Mouse (Mus musculus): ENCODE measurements around the gene Sumo2.
"Not testable (repeated sequence)": the region's sequence is repeated elsewhere in the genome, so short reads cannot be mapped to it uniquely, and the experiment has no call there.

The Sumo2 gene

DNA sequence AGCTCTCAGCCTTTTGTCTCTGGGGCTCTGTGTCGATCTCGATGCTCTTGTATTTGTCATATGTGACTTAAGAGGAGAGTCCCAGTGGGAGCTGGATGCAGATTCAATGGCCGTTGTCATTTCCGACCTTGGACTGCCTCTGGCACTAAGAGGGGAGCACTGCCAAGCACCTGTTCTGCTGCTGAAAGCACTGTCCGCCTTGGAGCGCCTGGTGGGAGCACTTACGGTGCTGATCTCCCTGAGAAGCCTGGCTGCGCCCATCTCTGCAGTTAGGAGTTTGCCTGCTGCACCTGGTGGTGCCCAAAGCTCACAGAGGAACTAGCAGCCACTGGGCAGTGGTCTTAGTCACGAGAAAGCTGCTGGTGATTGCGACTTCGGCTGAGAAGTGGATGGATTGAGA is 52.8 kb downstream of the Sumo2 start:
- no peak for DNase-seq (ENCODE audit: low spot score)

DNA sequence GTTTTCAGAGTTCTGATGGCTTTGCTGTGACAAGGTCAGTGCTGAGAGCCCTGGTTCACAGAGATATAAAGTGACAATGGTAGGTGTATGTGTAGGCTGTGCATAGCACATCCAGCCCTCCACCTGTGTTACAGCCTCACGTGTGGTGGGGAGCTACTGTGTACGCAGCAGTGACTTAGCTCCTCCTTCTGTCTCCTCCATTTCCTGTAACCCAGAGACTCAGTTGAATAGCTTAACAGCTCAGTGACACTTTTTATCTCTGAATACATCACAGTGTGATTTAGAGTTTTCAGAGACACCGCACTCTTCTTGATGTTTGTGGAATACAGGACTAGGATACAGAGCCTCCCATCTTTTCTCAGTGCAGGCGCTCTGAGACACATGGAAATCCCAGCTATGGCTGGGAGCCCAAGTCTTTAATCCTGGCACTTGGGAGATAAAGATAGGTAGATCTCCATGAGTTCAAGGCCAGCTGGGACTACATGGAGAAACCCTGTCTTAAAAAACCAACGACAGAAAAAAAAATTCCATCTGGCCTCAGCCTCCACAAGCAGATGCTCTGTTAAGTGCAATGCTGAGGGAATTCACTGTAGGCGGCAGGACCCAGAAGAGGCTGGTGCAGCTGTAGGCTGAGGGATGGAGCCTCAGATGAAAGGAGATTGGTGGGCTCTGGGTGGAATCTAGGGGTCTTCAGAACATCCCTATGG is 54.4 kb downstream of the Sumo2 start:
- DNase-seq (ENCODE audit: low spot score), result peak; percentile 72

DNA sequence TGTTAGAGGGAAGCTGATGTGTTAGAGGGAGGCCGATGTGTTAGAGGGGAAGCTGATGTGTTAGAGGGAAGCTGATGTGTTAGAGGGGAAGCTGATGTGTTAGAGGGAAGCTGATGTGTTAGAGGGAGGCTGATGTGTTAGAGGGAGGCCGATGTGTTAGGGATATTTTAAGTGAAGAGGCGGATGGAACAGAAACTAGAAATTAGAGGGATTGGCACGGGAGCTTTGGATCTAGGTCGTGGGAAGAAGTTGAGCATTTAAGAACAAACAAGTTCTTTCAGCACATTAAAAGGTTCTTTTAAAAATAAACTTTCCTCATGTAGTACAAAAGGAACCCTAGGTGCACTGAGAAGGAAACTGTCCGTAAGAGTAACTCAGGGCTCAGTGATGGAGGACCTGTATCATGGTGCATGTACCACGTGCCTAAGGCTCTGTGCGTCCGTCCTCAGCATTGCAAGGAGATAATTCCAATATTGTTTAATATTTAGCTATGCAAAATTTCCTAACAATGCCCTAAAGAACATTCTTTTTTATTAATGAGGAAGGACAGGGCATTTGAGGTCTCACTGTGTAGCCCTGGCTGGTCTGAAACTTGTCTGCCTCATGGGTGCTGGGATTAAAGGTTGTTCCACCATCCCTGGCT is 57.7 kb downstream of the Sumo2 start:
- no peak for DNase-seq (ENCODE audit: low spot score)

DNA sequence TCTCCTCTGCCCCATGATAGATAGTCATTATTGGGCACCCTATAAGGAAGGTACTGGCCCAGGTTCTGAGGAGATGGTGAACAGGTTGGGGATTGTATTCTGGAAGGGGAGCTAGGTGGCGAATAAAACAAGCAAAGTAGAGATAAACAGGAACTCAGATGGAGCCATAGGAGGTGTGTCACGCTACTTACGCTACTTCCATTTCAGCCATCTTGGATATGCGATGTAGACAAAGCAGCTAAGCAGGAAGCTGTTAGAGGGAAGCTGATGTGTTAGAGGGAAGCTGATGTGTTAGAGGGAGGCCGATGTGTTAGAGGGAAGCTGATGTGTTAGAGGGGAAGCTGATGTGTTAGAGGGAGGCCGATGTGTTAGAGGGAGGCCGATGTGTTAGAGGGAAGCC is 58.7 kb downstream of the Sumo2 start:
- DNase-seq (ENCODE audit: low spot score), result not testable (repeated sequence)

GRCm38 (mm10) chr11:115476630-115477029 is 59.4 kb downstream of the Sumo2 start:
- not testable (repeated sequence) for DNase-seq (ENCODE audit: low spot score)

- DNase-seq (ENCODE audit: low spot score), result no peak
Observed at GRCm38 (mm10) chr11:115475758-115476237, 60.3 kb downstream of the Sumo2 start.

- DNase-seq (ENCODE audit: low spot score), result peak; percentile 69
Observed at GRCm38 (mm10) chr11:115475025-115475757, 60.9 kb downstream of the Sumo2 start, which contains the start of gene Armc7. TSS of gene Armc7 (plus strand) at chr11:115475667.

DNA sequence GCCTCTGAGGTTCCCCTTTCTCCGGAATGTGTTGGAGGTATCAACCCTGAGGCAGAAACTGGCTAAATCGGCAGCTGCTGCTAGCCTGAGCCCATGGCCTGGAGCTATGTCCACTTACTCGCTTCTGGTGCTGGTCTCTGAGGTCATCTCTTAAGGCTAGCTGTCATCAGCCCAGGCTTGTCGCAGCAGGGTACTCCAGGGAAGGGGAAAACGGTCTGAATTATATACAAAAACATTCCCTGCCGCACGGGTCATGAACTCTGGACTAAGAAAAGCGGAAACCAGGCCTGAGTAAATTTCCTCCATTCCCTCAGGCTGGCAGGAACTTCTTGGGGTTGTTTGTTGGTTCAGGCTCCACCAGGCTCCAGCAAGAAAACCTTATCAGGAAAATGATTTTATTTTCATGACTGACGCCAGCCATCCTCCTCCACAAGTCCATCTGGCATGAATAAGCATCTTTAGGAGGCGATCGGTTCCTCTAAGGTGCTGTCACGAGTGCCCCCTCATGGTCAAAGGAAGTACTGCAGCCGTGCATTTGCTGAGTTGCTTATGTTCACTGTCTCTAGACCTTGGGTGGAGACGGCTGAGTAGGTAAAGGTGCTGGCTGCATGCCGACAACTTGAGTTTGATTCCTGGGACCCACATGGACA is 62.3 kb downstream of the Sumo2 start:
- DNase-seq (ENCODE audit: low spot score), result peak; percentile 99

All from layer of hippocampus, adult 9-10 months (tissue).